24 mouse cellular contexts compared by ENCODE assay signal in genomic region chr7:76222691-76223090, GRCm38 (mm10).
"Had no signal": no experiment of that assay in that cellular context is flagged by ENCODE, and none has a peak within 500 bp of the region (broad histone marks: within the 10 kb centered on the region; RNA-seq: fewer than 3 reads in every experiment).

No protein-coding gene starts in this region.

- ATAC-seq: hindbrain, postnatal 0 days; intestine, embryonic 16.5 days; liver, embryonic 12.5 days had no signal

- H3K27ac ChIP-seq: heart, adult 2 months; heart, embryonic 13.5 days; heart, embryonic 15.5 days; hindbrain, embryonic 13.5 days; hindbrain, embryonic 15.5 days; hindbrain, postnatal 0 days; kidney, embryonic 15.5 days; kidney, postnatal 0 days; left cerebral cortex, adult 2 months; limb, embryonic 10.5 days; limb, embryonic 12.5 days; liver, embryonic 12.5 days; liver, embryonic 14.5 days had no signal

- DNase-seq: heart, adult 11 months; heart, adult 2 months; heart, postnatal 14 days; heart, postnatal 36 days; kidney, adult 11 months; kidney, adult 2 months; kidney, adult 9 months; kidney, postnatal 14 days; kidney, postnatal 36 days; layer of hippocampus, adult 9-11 months; liver had no signal

- H3K4me3 ChIP-seq: heart, adult 2 months; heart, embryonic 13.5 days; heart, embryonic 15.5 days; hindbrain, embryonic 13.5 days; hindbrain, embryonic 15.5 days; kidney, embryonic 15.5 days; left cerebral cortex, adult 2 months; limb, embryonic 10.5 days; limb, embryonic 12.5 days; liver, embryonic 12.5 days had no signal
